Mouse (Mus musculus): Measurements from ENCODE around the gene Dennd6a. TPM values are rescaled to one million over a fixed set of nuclear protein-coding genes. Genes with fewer than 3 reads are reported as not detected.
"Not testable (repeated sequence)": the region's sequence is repeated elsewhere in the genome, so short reads cannot be mapped to it uniquely, and the experiment has no call there.

The Dennd6a gene
- polyA plus RNA-seq (2012), result 0.10 and 0.22 TPM in 2 replicates

GRCm38 (mm10) chr14:26573556-26573955 is at the start of gene Dennd6a:
TSS of gene Dennd6a (plus strand) at chr14:26573856.
- peaks cover 12% of the 10 kb centered on the region for H3K4me1 ChIP-seq (ENCODE audit: control insufficient read depth)
- H3K4me3 ChIP-seq (replicated peaks); H3K36me3 ChIP-seq (ENCODE audit: control insufficient read depth); H3K27me3 ChIP-seq (ENCODE audit: control insufficient read depth); H3K9me3 ChIP-seq (ENCODE audit: control insufficient read depth, low read length): not testable (repeated sequence)

GRCm38 (mm10) chr14:26525955-26526354 is 47.7 kb upstream of the Dennd6a start:
- Histone ChIP-seq H3K9me3 (ENCODE audit: control insufficient read depth, low read length) (no peaks in the 10 kb centered on the region), H3K27me3 (ENCODE audit: control insufficient read depth) (no peaks in the 10 kb centered on the region), H3K4me1 (ENCODE audit: control insufficient read depth) (peaks cover 28% of the 10 kb centered on the region), H3K4me3 (replicated peaks) (no peak overlapping the region), H3K36me3 (ENCODE audit: control insufficient read depth) (peaks cover 45% of the 10 kb centered on the region)
- TF ChIP-seq TAL1 (IDR thresholded peaks at IDR 0.05; ENCODE audit: low read length) (no peak), GATA1 (IDR thresholded peaks at IDR 0.05; ENCODE audit: low read length) (no peak)

- TF ChIP-seq TAL1 (IDR thresholded peaks at IDR 0.05; ENCODE audit: low read length) (no peak), GATA1 (IDR thresholded peaks at IDR 0.05; ENCODE audit: low read length) (no peak)
- no peaks in the 10 kb centered on the region for H3K27me3 ChIP-seq (ENCODE audit: control insufficient read depth)
- no peaks in the 10 kb centered on the region for H3K9me3 ChIP-seq (ENCODE audit: control insufficient read depth, low read length)
- peaks cover 48% of the 10 kb centered on the region for H3K36me3 ChIP-seq (ENCODE audit: control insufficient read depth)
- H3K4me1 ChIP-seq (ENCODE audit: control insufficient read depth), result peaks cover 45% of the 10 kb centered on the region
- H3K4me3 ChIP-seq (replicated peaks), result no peak overlapping the region
These were observed 45.4 kb upstream of the Dennd6a start for GRCm38 (mm10) chr14:26528296-26528695.

GRCm38 (mm10) chr14:26530350-26530749 is 43.3 kb upstream of the Dennd6a start:
- TF ChIP-seq GATA1 (IDR thresholded peaks at IDR 0.05; ENCODE audit: low read length) (no peak), TAL1 (IDR thresholded peaks at IDR 0.05; ENCODE audit: low read length) (no peak)
- H3K4me3 ChIP-seq (replicated peaks), result no peak overlapping the region
- no peaks in the 10 kb centered on the region for H3K9me3 ChIP-seq (ENCODE audit: control insufficient read depth, low read length)
- no peaks in the 10 kb centered on the region for H3K27me3 ChIP-seq (ENCODE audit: control insufficient read depth)
- H3K36me3 ChIP-seq (ENCODE audit: control insufficient read depth), result peaks cover 43% of the 10 kb centered on the region
- H3K4me1 ChIP-seq (ENCODE audit: control insufficient read depth), result peaks cover 56% of the 10 kb centered on the region

GRCm38 (mm10) chr14:26531410-26532313 is 42.0 kb upstream of the Dennd6a start:
- Histone ChIP-seq H3K36me3 (ENCODE audit: control insufficient read depth) (peaks cover 41% of the 10 kb centered on the region), H3K9me3 (ENCODE audit: control insufficient read depth, low read length) (no peaks in the 10 kb centered on the region), H3K4me1 (ENCODE audit: control insufficient read depth) (peaks cover 57% of the 10 kb centered on the region), H3K4me3 (replicated peaks) (peak overlapping the region; percentile 45), H3K27me3 (ENCODE audit: control insufficient read depth) (no peaks in the 10 kb centered on the region)
- TF ChIP-seq TAL1 (IDR thresholded peaks at IDR 0.05; ENCODE audit: low read length) (no peak), GATA1 (IDR thresholded peaks at IDR 0.05; ENCODE audit: low read length) (no peak)

- Histone ChIP-seq H3K27me3 (ENCODE audit: control insufficient read depth) (no peaks in the 10 kb centered on the region), H3K36me3 (ENCODE audit: control insufficient read depth) (peaks cover 37% of the 10 kb centered on the region), H3K4me3 (replicated peaks) (peak overlapping the region; percentile 83), H3K9me3 (ENCODE audit: control insufficient read depth, low read length) (no peaks in the 10 kb centered on the region), H3K4me1 (ENCODE audit: control insufficient read depth) (peaks cover 52% of the 10 kb centered on the region)
- TF ChIP-seq GATA1 (IDR thresholded peaks at IDR 0.05; ENCODE audit: low read length), result no peak
- TF ChIP-seq TAL1 (IDR thresholded peaks at IDR 0.05; ENCODE audit: low read length), result no peak
These were observed 40.9 kb upstream of the Dennd6a start for GRCm38 (mm10) chr14:26532752-26533151.

DNA sequence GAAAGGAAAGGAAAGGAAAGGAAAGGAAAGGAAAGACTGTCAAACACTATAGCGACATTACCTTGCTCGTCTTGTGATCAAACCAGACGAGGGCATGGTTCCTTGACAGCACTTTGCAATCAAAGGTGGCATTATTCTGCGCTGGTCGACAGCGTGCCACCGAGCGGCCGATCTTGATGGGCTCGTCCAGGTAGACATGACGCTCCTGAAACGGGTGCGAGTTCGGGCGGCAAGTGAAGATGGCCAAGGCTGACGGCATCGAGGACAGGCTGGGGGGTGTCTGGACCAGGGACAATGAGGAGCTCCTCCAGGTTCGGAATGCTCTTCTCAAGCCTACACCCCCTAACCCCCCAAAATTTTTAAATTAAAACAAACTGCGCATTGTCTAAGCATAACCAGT is 40.4 kb upstream of the Dennd6a start:
- H3K9me3 ChIP-seq (ENCODE audit: control insufficient read depth, low read length), result no peaks in the 10 kb centered on the region
- TF ChIP-seq GATA1 (IDR thresholded peaks at IDR 0.05; ENCODE audit: low read length) (no peak), TAL1 (IDR thresholded peaks at IDR 0.05; ENCODE audit: low read length) (no peak)
- peaks cover 50% of the 10 kb centered on the region for H3K4me1 ChIP-seq (ENCODE audit: control insufficient read depth)
- peak overlapping the region; percentile 83 for H3K4me3 ChIP-seq (replicated peaks)
- peaks cover 3% of the 10 kb centered on the region; the same call in 1 of the 2 replicates for H3K27me3 ChIP-seq (ENCODE audit: control insufficient read depth)
- peaks cover 35% of the 10 kb centered on the region for H3K36me3 ChIP-seq (ENCODE audit: control insufficient read depth)

- no peaks in the 10 kb centered on the region for H3K9me3 ChIP-seq (ENCODE audit: control insufficient read depth, low read length)
- H3K4me1 ChIP-seq (ENCODE audit: control insufficient read depth), result peaks cover 45% of the 10 kb centered on the region
- H3K36me3 ChIP-seq (ENCODE audit: control insufficient read depth), result peaks cover 30% of the 10 kb centered on the region
- peaks cover 4% of the 10 kb centered on the region; the same call in 1 of the 2 replicates for H3K27me3 ChIP-seq (ENCODE audit: control insufficient read depth)
- H3K4me3 ChIP-seq (replicated peaks), result peak overlapping the region; percentile 83
- TF ChIP-seq GATA1 (IDR thresholded peaks at IDR 0.05; ENCODE audit: low read length) (no peak), TAL1 (IDR thresholded peaks at IDR 0.05; ENCODE audit: low read length) (no peak)
These were observed 39.6 kb upstream of the Dennd6a start for GRCm38 (mm10) chr14:26533821-26534756.
